Comparison of ENCODE assay signal across 18 mouse cellular contexts in the genomic region with DNA sequence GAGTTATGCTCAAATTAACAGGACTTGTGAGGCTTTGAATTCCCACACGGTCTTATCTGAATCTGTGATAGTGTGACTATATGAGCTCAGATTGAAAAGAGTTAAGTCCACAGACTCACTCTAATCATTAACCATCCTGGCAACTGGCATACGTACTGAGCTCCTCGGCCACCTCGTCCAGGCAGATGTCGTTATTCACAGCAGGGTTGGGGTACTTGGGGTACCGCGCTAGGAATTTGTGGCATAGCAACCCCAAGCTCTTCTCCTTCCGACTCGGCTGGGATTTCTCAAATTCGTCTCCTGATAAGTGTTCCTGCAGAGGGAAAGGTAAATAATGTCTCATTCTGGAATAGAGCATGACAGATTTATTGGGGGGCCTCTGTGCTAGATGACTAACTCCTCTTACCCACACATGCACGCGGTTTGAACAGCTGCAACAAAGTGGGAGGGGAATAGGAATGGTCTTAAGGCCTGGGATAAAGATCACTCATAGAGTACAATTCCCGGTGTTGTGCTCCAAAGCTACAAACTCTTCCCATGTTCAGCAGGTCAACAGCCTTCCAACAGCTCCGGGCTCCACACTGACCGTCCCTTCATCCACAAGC. TPM values are rescaled to one million over a fixed set of nuclear protein-coding genes. Genes with fewer than 3 reads are reported as not detected.
DNase-seq lines count a peak whose midpoint lies in the region; ATAC-seq lines count a peak whose summit lies in the region.
"Had no signal": no experiment of that assay in that cellular context is flagged by ENCODE, and none has a peak within 500 bp of the region (broad histone marks: within the 10 kb centered on the region; RNA-seq: fewer than 3 reads in every experiment).

No protein-coding gene starts in this region.

- H3K36me3 ChIP-seq in erythroblast, embryonic 14.5 days (ENCODE audit: control insufficient read depth) = peaks cover 72% of the 10 kb centered on the region
- H3K36me3 ChIP-seq in liver, embryonic 12.5 days = peaks cover 67% of the 10 kb centered on the region
- peaks cover 67% of the 10 kb centered on the region for H3K36me3 ChIP-seq in liver, embryonic 15.5 days (replicated peaks)

- H3K27ac ChIP-seq in liver, embryonic 12.5 days = no peak overlapping the region
- no peak overlapping the region for H3K27ac ChIP-seq in liver, embryonic 15.5 days (replicated peaks)
- H3K27ac ChIP-seq: forebrain, embryonic 10.5 days; heart, embryonic 15.5 days; layer of hippocampus, adult 2 months; left cerebral cortex, adult 2 months; macrophage had no signal

- H3K9ac ChIP-seq in liver, embryonic 12.5 days = no peak overlapping the region
- no peak overlapping the region for H3K9ac ChIP-seq in liver, embryonic 15.5 days
- H3K9ac ChIP-seq: heart, embryonic 15.5 days had no signal

- 85% methylated on average over 15 of the region's 15 CpGs for WGBS in liver, embryonic 12.5 days (ENCODE audit: insufficient replicate concordance)
- WGBS in liver, embryonic 15.5 days (ENCODE audit: insufficient replicate concordance) = 81% methylated on average over 15 of the region's 15 CpGs

- peak overlapping the region; percentile 93 for H3K4me2 ChIP-seq in liver, embryonic 12.5 days
- H3K4me2 ChIP-seq in liver, embryonic 15.5 days = peak overlapping the region; percentile 92
- H3K4me2 ChIP-seq: heart, embryonic 15.5 days had no signal

- no peak for DNase-seq in liver
- DNase-seq in cerebellum, postnatal 4 days (ENCODE audit: low spot score in 2 of 2) = no peak
- DNase-seq in left cerebral cortex, adult 9 months (ENCODE audit: low spot score in 2 of 2) = no peak
- DNase-seq in adrenal gland, adult (ENCODE audit: inconsistent age in 2 of 2, low spot score in 1 of 2) = no peak
- DNase-seq: cerebellum, postnatal 25 days; kidney, adult 8-10 months; lung, adult 2 months; midbrain, embryonic 14.5 days had no signal

- no peaks in the 10 kb centered on the region for H3K9me3 ChIP-seq in erythroblast, embryonic 14.5 days (ENCODE audit: control insufficient read depth, low read length)
- no peaks in the 10 kb centered on the region for H3K9me3 ChIP-seq in liver, embryonic 12.5 days (replicated peaks)
- no peaks in the 10 kb centered on the region for H3K9me3 ChIP-seq in liver, embryonic 15.5 days (replicated peaks)
- H3K9me3 ChIP-seq: forebrain, embryonic 10.5 days; heart, embryonic 15.5 days had no signal

- no peak for ATAC-seq in erythroblast, adult 5-6 weeks (replicated peaks; ENCODE audit: low FRiP score, poor library complexity, severe bottlenecking)
- no peak for ATAC-seq in liver, embryonic 12.5 days
- no peak for ATAC-seq in liver, embryonic 15.5 days (ENCODE audit: insufficient read depth)

- peaks cover 52% of the 10 kb centered on the region for H3K4me1 ChIP-seq in erythroblast, embryonic 14.5 days (ENCODE audit: control insufficient read depth)
- peaks cover 42% of the 10 kb centered on the region for H3K4me1 ChIP-seq in liver, embryonic 12.5 days
- H3K4me1 ChIP-seq in liver, embryonic 15.5 days (replicated peaks) = peaks cover 39% of the 10 kb centered on the region

- peak overlapping the region; percentile 68 for H3K4me3 ChIP-seq in erythroblast, embryonic 14.5 days (replicated peaks)
- H3K4me3 ChIP-seq in liver, embryonic 12.5 days = 0 out of 2 replicates have a peak overlapping the region, but pooled peaks have one; percentile 84
- peak overlapping the region; percentile 74 for H3K4me3 ChIP-seq in liver, embryonic 15.5 days (replicated peaks)
- H3K4me3 ChIP-seq: forebrain, embryonic 10.5 days; heart, embryonic 15.5 days; layer of hippocampus, adult 2 months; left cerebral cortex, adult 2 months had no signal

- peaks cover 6% of the 10 kb centered on the region for H3K27me3 ChIP-seq in erythroblast, embryonic 14.5 days (ENCODE audit: control insufficient read depth)
- peaks cover 5% of the 10 kb centered on the region for H3K27me3 ChIP-seq in liver, embryonic 12.5 days (replicated peaks)
- H3K27me3 ChIP-seq in liver, embryonic 15.5 days = peaks cover 5% of the 10 kb centered on the region; the same call in 1 of the 2 replicates
- H3K27me3 ChIP-seq: heart, embryonic 15.5 days had no signal

RNA-seq across cellular contexts. Expression of gene E2f8, which starts 3.5 kb away (rescaled TPM):
- polyA plus RNA-seq in erythroblast, embryonic 14.5 days (2012) = 19.5 and 22.3 TPM in 2 replicates
- total RNA-seq in erythroblast, adult 5-6 weeks (2015; ENCODE audit: low replicate concordance) = 71.3 and 75.9 TPM in 2 replicates
- 68.2 and 121 TPM in 2 replicates for total RNA-seq in erythroblast, adult 5-6 weeks (2017; ENCODE audit: low replicate concordance)
- 34.5 and 38.7 TPM in 2 replicates for polyA plus RNA-seq in liver, embryonic 12.5 days (2016; fragmentation: Nextera tagmentation; extraction: Ambion mirVana)
- 32.5 and 33.5 TPM in 2 replicates for polyA plus RNA-seq in liver, embryonic 15.5 days (2015; fragmentation: Nextera tagmentation; extraction: Ambion mirVana)

RNA-seq across cellular contexts. Expression of gene Csrp3, which starts 30.1 kb away (rescaled TPM):
- polyA plus RNA-seq in erythroblast, embryonic 14.5 days (2012) = not detected in 2 replicates
- total RNA-seq in erythroblast, adult 5-6 weeks (2015; ENCODE audit: low replicate concordance) = 6.7 and 11.0 TPM in 2 replicates
- total RNA-seq in erythroblast, adult 5-6 weeks (2017; ENCODE audit: low replicate concordance) = 3.0 TPM in 1 of 2 replicates, not detected in the other
- 0.27 and 0.86 TPM in 2 replicates for polyA plus RNA-seq in liver, embryonic 12.5 days (2016; fragmentation: Nextera tagmentation; extraction: Ambion mirVana)
- polyA plus RNA-seq in liver, embryonic 15.5 days (2015; fragmentation: Nextera tagmentation; extraction: Ambion mirVana) = 4.5 and 6.9 TPM in 2 replicates
- total RNA-seq: layer of hippocampus, adult 2 months; left cerebral cortex, adult 2 months had no signal
- polyA plus RNA-seq: forebrain, embryonic 10.5 days; hindbrain, embryonic 11.5 days; macrophage had no signal

RNA-seq across cellular contexts. Expression of gene Nav2, which starts 30.6 kb away (rescaled TPM):
- polyA plus RNA-seq in erythroblast, embryonic 14.5 days (2012) = 0.06 and 0.11 TPM in 2 replicates
- total RNA-seq in erythroblast, adult 5-6 weeks (2015; ENCODE audit: low replicate concordance) = 1.9 and 5.6 TPM in 2 replicates
- 3.9 and 4.6 TPM in 2 replicates for total RNA-seq in erythroblast, adult 5-6 weeks (2017; ENCODE audit: low replicate concordance)
- 2.6 and 2.8 TPM in 2 replicates for polyA plus RNA-seq in liver, embryonic 12.5 days (2016; fragmentation: Nextera tagmentation; extraction: Ambion mirVana)
- 2.2 and 3.2 TPM in 2 replicates for polyA plus RNA-seq in liver, embryonic 15.5 days (2015; fragmentation: Nextera tagmentation; extraction: Ambion mirVana)
